Mouse (Mus musculus): ENCODE data around the gene Apoh. TPM values are rescaled to one million over a fixed set of nuclear protein-coding genes. Genes with fewer than 3 reads are reported as not detected.
A peak's percentile ranks its signal among the peaks of the same experiment; 100 is the strongest.

Gene Apoh
- total RNA-seq (2014; rRNA removed), result not detected in 2 replicates
- polyA plus RNA-seq (2015; fragmentation: Nextera tagmentation; extraction: Ambion mirVana), result 0.35 and 0.80 TPM in 2 replicates

DNA sequence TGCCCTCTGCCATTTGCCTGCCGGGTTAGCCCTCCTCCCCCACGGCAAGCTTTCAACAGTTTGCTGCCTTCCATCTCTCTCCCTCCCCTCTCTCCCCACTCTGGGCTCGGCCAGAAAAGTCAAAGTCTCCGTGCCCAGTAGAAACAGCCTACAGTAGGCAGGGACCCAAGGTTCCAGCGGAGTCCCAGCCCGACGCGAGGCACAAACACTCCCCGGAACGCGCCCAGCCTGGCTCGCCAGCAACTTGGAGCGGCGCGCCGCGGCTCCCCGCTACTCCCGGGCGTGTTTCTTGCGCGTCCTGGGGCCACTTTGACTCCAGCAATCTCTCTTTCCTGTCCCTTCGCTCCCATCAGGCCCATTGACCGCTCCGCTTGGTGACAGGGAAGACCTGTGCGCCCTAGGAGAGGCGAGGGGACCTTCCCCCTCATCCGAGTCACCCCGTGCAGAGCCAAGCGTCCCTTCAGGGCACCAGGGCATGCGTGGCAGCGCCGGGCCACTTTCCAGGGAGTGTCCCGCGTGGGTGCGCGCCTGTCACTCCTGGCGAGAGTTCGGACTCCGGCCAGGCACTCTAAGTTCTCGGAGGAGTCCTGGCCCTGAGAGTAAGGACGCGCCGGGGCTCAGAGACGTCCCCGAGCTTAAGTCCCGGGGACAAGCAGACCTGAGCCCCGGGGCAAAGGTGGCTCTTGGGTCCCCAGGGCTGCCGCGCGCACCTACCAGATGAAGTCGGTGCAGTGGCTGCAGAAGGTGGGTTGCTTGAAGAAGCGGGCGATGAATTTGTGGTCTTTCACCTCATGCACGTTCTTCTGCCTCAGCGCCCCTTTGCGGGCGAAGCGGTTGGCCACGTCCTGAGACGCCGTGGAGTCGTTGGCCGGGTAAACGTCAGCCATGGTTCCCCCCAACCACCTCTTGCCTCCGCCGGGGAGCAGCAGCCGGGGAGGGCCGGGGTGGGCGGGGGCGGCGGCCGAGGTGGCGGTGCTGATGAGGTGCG is at the start of gene Apoh:
Gene Apoh (plus strand): TSS at position 574 of the 988 bp plus-strand sequence.
- peak; percentile 45; the same call in 1 of the 2 replicates for TF ChIP-seq CTCF (IDR thresholded peaks at IDR 0.05)
- under 1% methylated on average over 62 of the region's 75 CpGs for WGBS
- ATAC-seq (ENCODE audit: low FRiP score) (peak; percentile 80), DNase-seq (ENCODE audit: low spot score) (peak; percentile 59)
- Histone ChIP-seq H3K4me2 (ENCODE audit: low read depth, low read length, poor library complexity, severe bottlenecking) (peak within 1 kb of the TSS; percentile 96), H3K4me3 (ENCODE audit: low read depth, low read length) (peak within 1 kb of the TSS; percentile 83), H3K9ac (replicated peaks; ENCODE audit: low read length, poor library complexity, severe bottlenecking) (peak within 1 kb of the TSS; percentile 87), H3K9me3 (ENCODE audit: low read length) (no peaks in the 10 kb centered on the region), H3K27me3 (ENCODE audit: insufficient read depth, low read length) (no peaks in the 10 kb centered on the region), H3K36me3 (ENCODE audit: insufficient read depth, low read length) (no peaks in the 10 kb centered on the region), H3K4me1 (ENCODE audit: insufficient read depth, low read length) (peaks cover 6% of the 10 kb centered on the region), H3K27ac (ENCODE audit: low read depth, low read length) (peak within 1 kb of the TSS; percentile 81)

DNA sequence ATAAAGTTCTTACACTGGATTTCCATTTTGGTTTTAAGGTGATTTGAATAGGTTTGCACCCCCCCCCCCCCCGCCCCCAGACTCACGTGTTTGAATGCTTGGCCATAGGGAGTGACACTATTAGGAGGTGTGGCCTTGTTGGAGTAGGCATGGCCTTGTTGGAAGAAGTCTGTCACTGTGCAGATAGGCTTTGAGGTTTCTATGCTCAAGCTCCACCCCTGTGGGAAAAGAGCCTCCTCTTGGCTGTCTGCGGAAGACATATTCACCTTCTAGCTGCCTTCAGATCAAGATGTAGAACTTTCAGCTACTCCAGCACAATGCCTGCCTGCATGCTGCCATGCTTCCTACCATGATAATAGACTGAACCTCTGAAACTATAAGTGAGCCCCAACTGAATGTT is 49.3 kb upstream of the Apoh start:
- Histone ChIP-seq H3K27me3 (ENCODE audit: insufficient read depth, low read length) (no peaks in the 10 kb centered on the region), H3K9me3 (ENCODE audit: low read length) (no peaks in the 10 kb centered on the region), H3K4me1 (ENCODE audit: insufficient read depth, low read length) (peaks cover 3% of the 10 kb centered on the region; the same call in 1 of the 2 replicates), H3K9ac (replicated peaks; ENCODE audit: low read length, poor library complexity, severe bottlenecking) (no peak overlapping the region), H3K27ac (ENCODE audit: low read depth, low read length) (no peak overlapping the region), H3K36me3 (ENCODE audit: insufficient read depth, low read length) (no peaks in the 10 kb centered on the region), H3K4me3 (ENCODE audit: low read depth, low read length) (no peak overlapping the region), H3K4me2 (ENCODE audit: low read depth, low read length, poor library complexity, severe bottlenecking) (no peak overlapping the region)
- ATAC-seq (ENCODE audit: low FRiP score), result no peak
- TF ChIP-seq CTCF (IDR thresholded peaks at IDR 0.05), result no peak
- 65% methylated on average over 3 of the region's 3 CpGs for WGBS
- DNase-seq (ENCODE audit: low spot score), result no peak

DNA sequence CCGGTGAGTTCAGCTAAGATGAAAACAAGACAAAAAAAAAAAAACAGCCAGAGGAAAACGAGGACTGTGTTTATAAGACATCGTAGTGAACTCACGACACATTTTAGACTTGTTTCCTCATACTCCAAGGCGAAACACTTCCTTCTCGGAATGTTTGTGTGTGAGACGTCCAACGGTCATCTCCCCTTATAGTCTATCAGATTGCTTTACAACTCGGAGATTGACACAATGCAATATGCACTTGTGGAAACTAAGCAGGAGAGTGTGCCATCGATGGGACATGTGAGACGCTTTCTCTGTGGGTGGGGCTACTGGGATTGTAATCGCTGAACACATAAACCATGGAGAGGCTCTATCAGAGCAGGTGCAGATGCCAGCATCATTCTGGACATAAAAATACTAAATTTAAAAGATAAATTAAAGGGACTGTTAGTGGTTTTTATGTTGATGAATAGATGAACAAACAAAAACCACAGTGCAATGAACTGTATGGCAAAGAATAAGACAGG is 48.8 kb upstream of the Apoh start:
- peaks cover 3% of the 10 kb centered on the region; the same call in 1 of the 2 replicates for H3K4me1 ChIP-seq (ENCODE audit: insufficient read depth, low read length)
- TF ChIP-seq CTCF (IDR thresholded peaks at IDR 0.05), result no peak
- H3K4me3 ChIP-seq (ENCODE audit: low read depth, low read length), result no peak overlapping the region
- ATAC-seq (ENCODE audit: low FRiP score) (no peak), DNase-seq (ENCODE audit: low spot score) (no peak)
- no peak overlapping the region for H3K9ac ChIP-seq (replicated peaks; ENCODE audit: low read length, poor library complexity, severe bottlenecking)
- H3K27me3 ChIP-seq (ENCODE audit: insufficient read depth, low read length), result no peaks in the 10 kb centered on the region
- no peak overlapping the region for H3K4me2 ChIP-seq (ENCODE audit: low read depth, low read length, poor library complexity, severe bottlenecking)
- no peaks in the 10 kb centered on the region for H3K9me3 ChIP-seq (ENCODE audit: low read length)
- no peak overlapping the region for H3K27ac ChIP-seq (ENCODE audit: low read depth, low read length)
- H3K36me3 ChIP-seq (ENCODE audit: insufficient read depth, low read length), result no peaks in the 10 kb centered on the region
- WGBS, result 92% methylated on average over 12 of the region's 12 CpGs

DNA sequence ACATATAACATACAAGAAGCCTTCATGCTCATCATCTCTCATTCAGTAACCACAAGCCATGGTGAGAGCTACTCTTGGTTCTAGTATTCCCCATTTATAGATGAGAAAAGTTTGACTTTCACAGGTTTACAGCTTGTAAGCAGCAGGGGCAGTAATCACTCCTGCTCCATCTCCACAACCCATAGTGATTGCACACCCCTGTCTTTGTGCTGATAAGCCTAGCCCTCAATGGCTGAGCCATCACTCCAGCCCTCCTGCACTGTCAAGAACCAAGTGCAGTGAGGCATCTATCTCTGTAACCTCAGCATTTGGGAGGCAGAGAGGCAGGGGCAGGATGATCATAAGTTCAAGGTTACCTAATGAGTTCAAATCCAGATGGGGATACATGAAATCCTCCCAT is 47.8 kb upstream of the Apoh start:
- ATAC-seq (ENCODE audit: low FRiP score) (no peak), DNase-seq (ENCODE audit: low spot score) (no peak)
- H3K9me3 ChIP-seq (ENCODE audit: low read length), result no peaks in the 10 kb centered on the region
- peaks cover 3% of the 10 kb centered on the region; the same call in 1 of the 2 replicates for H3K4me1 ChIP-seq (ENCODE audit: insufficient read depth, low read length)
- H3K4me2 ChIP-seq (ENCODE audit: low read depth, low read length, poor library complexity, severe bottlenecking), result no peak overlapping the region
- H3K36me3 ChIP-seq (ENCODE audit: insufficient read depth, low read length), result no peaks in the 10 kb centered on the region
- no peak for TF ChIP-seq CTCF (IDR thresholded peaks at IDR 0.05)
- H3K4me3 ChIP-seq (ENCODE audit: low read depth, low read length), result no peak overlapping the region
- H3K9ac ChIP-seq (replicated peaks; ENCODE audit: low read length, poor library complexity, severe bottlenecking), result no peak overlapping the region
- no peak overlapping the region for H3K27ac ChIP-seq (ENCODE audit: low read depth, low read length)
- no peaks in the 10 kb centered on the region for H3K27me3 ChIP-seq (ENCODE audit: insufficient read depth, low read length)

DNA sequence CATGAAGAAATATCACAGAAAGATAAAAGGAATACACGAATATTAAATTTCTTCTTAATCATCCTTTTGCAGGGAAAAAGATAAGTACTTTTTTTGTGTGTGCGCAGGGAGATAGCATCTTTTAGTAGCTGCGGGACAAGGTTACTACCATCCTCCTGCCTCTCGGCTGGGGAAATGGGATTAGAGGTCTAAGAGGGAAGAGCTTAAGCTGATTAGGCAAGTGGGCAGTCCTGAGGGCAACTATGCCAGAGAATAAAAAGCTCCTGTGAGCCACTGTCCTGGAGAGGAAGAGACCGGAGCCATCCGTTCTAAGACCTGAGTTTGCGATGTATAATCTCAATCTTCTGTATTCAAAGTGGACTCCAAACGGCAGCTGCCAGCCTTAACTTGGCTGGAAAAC is 45.2 kb upstream of the Apoh start:
- H3K27me3 ChIP-seq (ENCODE audit: insufficient read depth, low read length), result no peaks in the 10 kb centered on the region
- H3K4me3 ChIP-seq (ENCODE audit: low read depth, low read length), result no peak overlapping the region
- H3K9ac ChIP-seq (replicated peaks; ENCODE audit: low read length, poor library complexity, severe bottlenecking), result no peak overlapping the region
- no peaks in the 10 kb centered on the region for H3K9me3 ChIP-seq (ENCODE audit: low read length)
- H3K27ac ChIP-seq (ENCODE audit: low read depth, low read length), result no peak overlapping the region
- H3K4me2 ChIP-seq (ENCODE audit: low read depth, low read length, poor library complexity, severe bottlenecking), result no peak overlapping the region
- peaks cover 3% of the 10 kb centered on the region; the same call in 1 of the 2 replicates for H3K4me1 ChIP-seq (ENCODE audit: insufficient read depth, low read length)
- no peak for TF ChIP-seq CTCF (IDR thresholded peaks at IDR 0.05)
- DNase-seq (ENCODE audit: low spot score), result no peak
- ATAC-seq (ENCODE audit: low FRiP score), result no peak
- WGBS, result 25% methylated on average over 8 of the region's 8 CpGs
- no peaks in the 10 kb centered on the region for H3K36me3 ChIP-seq (ENCODE audit: insufficient read depth, low read length)

DNA sequence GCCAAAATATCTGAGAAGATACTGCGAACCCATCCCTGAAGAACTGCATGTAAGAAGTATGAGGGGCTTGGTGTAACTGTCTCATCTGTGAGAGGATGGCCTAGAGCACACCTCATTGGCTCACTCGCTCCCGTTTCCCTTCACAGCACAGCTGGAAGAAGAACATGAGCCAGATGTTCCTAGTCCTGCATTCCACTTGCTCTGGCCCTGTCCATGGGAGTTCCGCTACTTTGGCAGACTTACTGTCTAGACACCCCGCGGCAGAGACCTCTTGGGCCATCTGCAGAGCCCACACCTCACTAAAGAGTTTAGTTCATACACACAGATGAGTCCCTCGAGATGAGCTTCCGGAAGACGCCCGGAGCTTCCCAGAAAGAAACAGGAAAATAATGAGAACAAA is 43.2 kb upstream of the Apoh start:
- H3K4me1 ChIP-seq (ENCODE audit: insufficient read depth, low read length), result peaks cover 3% of the 10 kb centered on the region; the same call in 1 of the 2 replicates
- no peak for DNase-seq (ENCODE audit: low spot score)
- H3K27ac ChIP-seq (ENCODE audit: low read depth, low read length), result no peak overlapping the region
- H3K4me2 ChIP-seq (ENCODE audit: low read depth, low read length, poor library complexity, severe bottlenecking), result no peak overlapping the region
- no peak overlapping the region for H3K4me3 ChIP-seq (ENCODE audit: low read depth, low read length)
- ATAC-seq (ENCODE audit: low FRiP score), result no peak
- 82% methylated on average over 10 of the region's 10 CpGs for WGBS
- no peak overlapping the region for H3K9ac ChIP-seq (replicated peaks; ENCODE audit: low read length, poor library complexity, severe bottlenecking)
- no peak for TF ChIP-seq CTCF (IDR thresholded peaks at IDR 0.05)
- no peaks in the 10 kb centered on the region for H3K27me3 ChIP-seq (ENCODE audit: insufficient read depth, low read length)
- no peaks in the 10 kb centered on the region for H3K36me3 ChIP-seq (ENCODE audit: insufficient read depth, low read length)
- H3K9me3 ChIP-seq (ENCODE audit: low read length), result no peaks in the 10 kb centered on the region
